Mouse (Mus musculus): ENCODE results near the gene Tmem185b. TPM values are rescaled to one million over a fixed set of nuclear protein-coding genes. Genes with fewer than 3 reads are reported as not detected.

Gene Tmem185b
- polyA plus RNA-seq (2012; rRNA removed), result 15.6 and 21.2 TPM in 2 replicates

DNA sequence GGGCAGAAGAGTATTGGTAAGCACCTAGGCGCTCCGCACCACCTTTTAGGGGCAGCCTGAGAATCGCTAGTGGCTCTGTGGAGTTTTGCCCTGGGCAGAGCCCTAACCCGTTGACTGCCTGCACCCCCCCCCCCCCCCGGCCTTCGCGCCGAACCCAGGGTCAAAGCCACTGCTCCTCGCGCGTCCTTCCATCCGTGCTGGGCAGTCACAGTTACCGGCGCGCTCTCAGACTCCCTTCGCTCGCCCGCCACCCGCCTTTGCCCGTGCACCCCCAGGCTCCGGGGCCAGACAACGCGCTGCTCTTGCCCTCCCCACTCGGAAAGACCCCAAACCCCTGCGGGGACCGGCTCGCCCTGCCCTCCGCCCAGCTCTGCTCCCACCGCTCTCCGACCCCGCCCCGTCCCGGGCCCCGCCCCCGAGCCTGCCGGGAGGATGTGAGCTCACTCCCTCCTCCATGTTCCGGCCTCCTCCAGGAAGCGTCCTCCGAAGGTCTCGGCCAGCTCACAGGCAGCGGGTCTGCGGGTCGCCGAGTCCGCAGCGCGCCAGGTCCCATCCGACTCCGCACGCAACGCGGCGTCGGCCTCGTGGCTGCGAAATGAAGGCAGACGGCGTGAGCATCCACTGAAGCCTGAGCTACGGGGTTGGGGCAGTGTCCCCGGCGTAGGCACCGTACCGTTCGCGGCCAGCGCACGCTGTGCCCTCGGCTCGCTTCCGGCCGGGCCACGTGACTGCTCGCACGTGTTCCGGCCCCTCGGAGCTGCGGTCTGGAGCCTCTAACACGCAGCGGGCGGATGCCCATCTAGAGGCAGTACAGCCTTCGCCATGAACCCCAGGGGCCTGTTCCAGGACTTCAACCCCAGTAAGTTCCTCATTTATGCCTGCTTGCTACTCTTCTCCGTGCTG, at the start of gene Tmem185b:
Gene Tmem185b (plus strand): TSS at position 472 of the 903 bp plus-strand sequence.
- peak; percentile 62; the same call in 1 of the 2 replicates for TF ChIP-seq POLR2A (IDR thresholded peaks at IDR 0.05; ENCODE audit: borderline replicate concordance, extremely low read depth, insufficient read depth, insufficient read length, poor library complexity, severe bottlenecking)
- no peak for TF ChIP-seq CTCF (IDR thresholded peaks at IDR 0.05; ENCODE audit: borderline replicate concordance, extremely low read depth, insufficient read depth, insufficient read length)
- DNase-seq (ENCODE audit: low read depth), result peak; percentile 94

DNA sequence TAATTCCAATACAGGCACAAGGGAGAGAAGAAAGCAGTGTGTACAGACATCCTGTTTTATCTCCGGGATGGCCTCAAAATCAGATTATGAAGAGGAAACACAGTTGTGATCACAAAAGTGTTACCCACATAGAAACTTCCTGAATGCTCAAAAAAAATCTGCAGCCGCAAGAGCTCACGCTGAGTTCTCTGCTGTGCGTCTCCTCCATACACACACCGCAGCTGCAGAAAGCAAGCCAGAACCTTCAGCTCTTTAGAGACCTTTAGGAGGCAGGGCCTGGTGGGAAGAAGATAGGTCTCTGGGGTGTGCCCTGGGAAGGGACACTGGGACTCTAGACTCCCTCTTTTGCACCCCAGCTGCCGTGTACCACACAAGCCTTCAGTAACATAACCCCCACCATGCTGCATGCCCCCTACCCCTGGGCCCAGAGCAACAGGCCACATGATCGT, 49.0 kb upstream of the Tmem185b start:
- DNase-seq (ENCODE audit: low read depth), result no peak
- TF ChIP-seq CTCF (IDR thresholded peaks at IDR 0.05; ENCODE audit: borderline replicate concordance, extremely low read depth, insufficient read depth, insufficient read length), result no peak
- no peak for TF ChIP-seq POLR2A (IDR thresholded peaks at IDR 0.05; ENCODE audit: borderline replicate concordance, extremely low read depth, insufficient read depth, insufficient read length, poor library complexity, severe bottlenecking)

DNA sequence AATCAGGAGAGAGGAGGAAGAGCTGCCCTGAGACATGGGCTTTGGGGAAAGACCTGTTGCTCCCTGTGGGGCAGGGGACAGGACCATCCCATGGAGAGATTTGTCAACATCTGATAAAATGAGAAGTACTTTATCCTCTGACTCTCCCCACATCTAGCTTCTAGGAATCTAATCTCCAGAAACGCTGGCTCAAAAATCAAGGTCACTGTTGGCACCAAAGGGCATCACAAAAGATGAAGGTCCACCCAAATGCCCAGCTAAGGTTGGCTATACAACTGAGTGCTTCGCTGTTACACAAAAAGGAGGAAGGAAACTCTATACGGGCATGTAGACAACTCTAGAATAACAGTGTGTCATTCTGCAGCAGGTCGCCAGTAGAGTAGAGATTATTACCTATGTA, 46.3 kb upstream of the Tmem185b start:
- TF ChIP-seq CTCF (IDR thresholded peaks at IDR 0.05; ENCODE audit: borderline replicate concordance, extremely low read depth, insufficient read depth, insufficient read length), result no peak
- DNase-seq (ENCODE audit: low read depth), result no peak

DNA sequence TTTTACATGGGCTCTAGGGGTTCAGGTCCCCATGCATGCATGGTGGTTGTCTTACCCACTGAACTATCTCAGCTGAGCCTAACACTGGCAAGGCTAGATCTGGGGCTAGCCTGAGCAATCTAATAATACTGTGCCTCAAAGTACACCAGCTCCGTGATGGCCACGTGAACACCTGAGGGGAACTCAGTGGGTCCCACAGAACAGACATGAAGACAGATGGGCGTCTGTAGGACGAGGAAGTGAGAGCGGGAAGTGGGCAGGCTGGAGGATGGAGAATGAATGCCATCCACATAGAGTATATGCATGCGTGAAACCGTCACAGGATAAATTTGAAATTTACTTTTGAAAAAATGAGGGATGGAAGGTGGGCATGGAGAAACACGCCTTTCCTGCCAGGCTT, 45.3 kb upstream of the Tmem185b start:
- DNase-seq (ENCODE audit: low read depth), result no peak
- TF ChIP-seq POLR2A (IDR thresholded peaks at IDR 0.05; ENCODE audit: borderline replicate concordance, extremely low read depth, insufficient read depth, insufficient read length, poor library complexity, severe bottlenecking) (no peak), CTCF (IDR thresholded peaks at IDR 0.05; ENCODE audit: borderline replicate concordance, extremely low read depth, insufficient read depth, insufficient read length) (no peak)

DNA sequence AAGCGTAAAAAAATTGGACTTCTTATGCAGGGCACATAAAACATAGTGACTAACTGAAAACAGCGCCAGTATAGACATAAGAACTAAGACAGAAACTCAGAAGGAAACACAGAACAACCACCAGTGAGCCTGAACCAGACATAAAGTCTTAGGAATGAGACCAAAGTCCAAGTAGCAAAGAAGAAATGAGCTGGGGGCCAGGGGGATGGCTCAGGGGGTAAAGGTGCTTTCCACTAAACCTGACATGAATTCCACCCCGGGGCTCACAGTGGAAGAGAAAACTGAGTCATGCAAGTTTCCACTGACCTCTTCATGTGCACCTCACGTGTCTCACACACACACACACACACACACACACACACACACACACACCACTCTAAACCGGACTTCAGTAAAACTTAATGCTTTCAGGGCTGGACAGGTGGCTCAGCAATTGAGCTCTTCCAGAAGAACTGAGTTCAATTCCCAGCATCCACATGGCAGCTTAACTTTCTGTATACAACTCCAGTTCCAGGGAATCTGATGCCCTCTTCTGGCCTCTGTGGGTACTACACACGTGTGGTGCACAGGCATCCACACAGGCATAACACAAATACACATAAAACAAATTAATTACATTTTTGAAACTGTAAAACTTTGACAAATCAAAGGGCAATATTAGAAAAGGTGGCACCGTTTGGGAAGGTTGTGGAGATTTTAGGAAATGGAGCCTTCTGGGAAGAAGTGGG, 44.6 kb upstream of the Tmem185b start:
- TF ChIP-seq CTCF (IDR thresholded peaks at IDR 0.05; ENCODE audit: borderline replicate concordance, extremely low read depth, insufficient read depth, insufficient read length) (peak; percentile 29; the same call in 1 of the 2 replicates), POLR2A (IDR thresholded peaks at IDR 0.05; ENCODE audit: borderline replicate concordance, extremely low read depth, insufficient read depth, insufficient read length, poor library complexity, severe bottlenecking) (no peak)
- DNase-seq (ENCODE audit: low read depth), result no peak

DNA sequence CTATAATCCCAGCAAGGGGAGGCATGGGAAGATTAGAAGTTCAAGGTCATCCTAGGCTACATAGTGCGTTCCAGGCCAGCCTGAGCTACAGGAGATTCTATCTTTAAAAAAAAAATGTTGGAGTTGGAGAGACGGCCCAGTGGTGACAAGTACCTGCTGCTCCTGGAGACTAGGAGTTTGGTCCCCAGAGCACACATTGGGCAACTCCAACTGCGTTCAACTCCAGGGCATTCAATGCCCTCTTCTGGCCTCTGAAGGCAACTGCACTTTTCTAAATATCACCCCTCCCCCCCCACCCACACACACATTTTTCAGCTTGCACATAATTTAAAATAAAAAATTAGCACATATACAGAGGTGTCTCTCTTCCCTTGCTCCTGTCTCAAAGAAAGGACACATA, 43.1 kb upstream of the Tmem185b start:
- TF ChIP-seq CTCF (IDR thresholded peaks at IDR 0.05; ENCODE audit: borderline replicate concordance, extremely low read depth, insufficient read depth, insufficient read length), result peak; percentile 50; the same call in 1 of the 2 replicates
- no peak for TF ChIP-seq POLR2A (IDR thresholded peaks at IDR 0.05; ENCODE audit: borderline replicate concordance, extremely low read depth, insufficient read depth, insufficient read length, poor library complexity, severe bottlenecking)
- DNase-seq (ENCODE audit: low read depth), result no peak

DNA sequence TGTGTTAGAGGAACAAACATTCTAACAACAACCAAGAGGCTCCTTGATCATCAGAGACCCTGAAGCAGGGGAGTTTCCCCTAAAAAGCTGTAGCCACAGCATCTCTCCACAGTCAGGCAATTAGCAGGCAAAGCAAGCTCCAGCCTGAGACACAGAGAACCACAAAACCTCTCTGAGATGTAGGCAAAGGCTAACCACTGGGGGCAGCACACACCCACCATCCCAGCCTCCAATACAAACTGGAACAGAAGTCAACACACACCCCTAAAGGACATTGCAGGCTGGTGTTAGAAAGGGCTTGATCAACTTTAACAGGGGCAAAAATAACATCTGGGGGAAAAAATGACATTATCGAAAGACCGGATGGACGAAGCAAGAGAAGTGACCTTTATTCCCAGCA, 41.5 kb upstream of the Tmem185b start:
- TF ChIP-seq CTCF (IDR thresholded peaks at IDR 0.05; ENCODE audit: borderline replicate concordance, extremely low read depth, insufficient read depth, insufficient read length) (peak; percentile 69; the same call in 1 of the 2 replicates), POLR2A (IDR thresholded peaks at IDR 0.05; ENCODE audit: borderline replicate concordance, extremely low read depth, insufficient read depth, insufficient read length, poor library complexity, severe bottlenecking) (no peak)
- peak; percentile 53 for DNase-seq (ENCODE audit: low read depth)

DNA sequence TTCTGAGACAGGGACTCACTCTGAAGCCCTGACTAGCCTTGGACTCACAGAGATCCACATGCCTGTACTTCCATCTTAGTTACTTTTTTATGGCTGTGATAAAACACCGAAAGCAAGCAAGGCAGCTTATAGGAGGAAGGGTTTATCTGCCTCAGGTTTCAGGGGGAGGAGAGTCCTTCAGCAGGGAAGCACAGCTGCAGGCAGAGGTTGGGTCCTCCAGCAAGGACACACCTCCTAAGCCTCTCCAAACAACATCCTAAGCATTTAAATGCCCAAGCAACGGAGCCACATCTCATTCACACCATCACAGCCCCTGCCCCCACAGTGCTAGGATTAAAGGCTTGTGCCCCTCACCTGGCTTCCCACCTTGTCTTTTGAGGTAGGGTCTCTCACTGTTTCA, 40.1 kb upstream of the Tmem185b start:
- no peak for TF ChIP-seq POLR2A (IDR thresholded peaks at IDR 0.05; ENCODE audit: borderline replicate concordance, extremely low read depth, insufficient read depth, insufficient read length, poor library complexity, severe bottlenecking)
- no peak for TF ChIP-seq CTCF (IDR thresholded peaks at IDR 0.05; ENCODE audit: borderline replicate concordance, extremely low read depth, insufficient read depth, insufficient read length)
- DNase-seq (ENCODE audit: low read depth), result no peak

DNA sequence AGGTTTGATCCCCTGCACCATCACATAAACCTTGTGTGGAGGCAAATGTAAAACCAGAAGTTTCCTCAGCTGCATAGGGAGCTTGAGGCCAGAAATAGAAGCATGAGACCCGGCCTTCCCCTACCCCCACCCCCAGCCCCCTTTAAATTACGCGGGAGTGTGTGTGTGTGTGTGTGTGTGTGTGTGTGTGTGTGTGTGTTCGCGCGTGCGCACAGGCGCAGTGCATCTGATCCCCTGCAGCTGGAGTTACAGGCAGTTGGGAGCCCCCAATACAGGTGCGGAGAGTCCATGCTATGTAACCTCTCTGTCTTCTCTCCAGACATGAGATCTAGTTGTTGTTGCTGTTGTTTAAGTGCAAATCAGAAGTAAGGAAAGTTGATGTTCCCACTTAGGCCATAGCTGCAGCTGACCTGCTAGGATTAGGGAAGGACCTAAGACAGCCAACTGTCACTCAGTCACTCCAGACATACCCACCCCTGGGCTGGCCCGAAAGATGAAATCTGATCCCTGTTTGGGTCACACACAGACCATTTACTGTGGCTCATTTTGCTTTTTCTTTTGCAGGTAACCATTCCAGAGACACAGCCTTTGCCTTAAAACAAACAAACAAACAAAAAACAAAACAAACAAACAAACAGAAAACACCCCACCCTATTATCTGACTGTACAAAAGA, 37.9 kb upstream of the Tmem185b start:
- TF ChIP-seq POLR2A (IDR thresholded peaks at IDR 0.05; ENCODE audit: borderline replicate concordance, extremely low read depth, insufficient read depth, insufficient read length, poor library complexity, severe bottlenecking) (no peak), CTCF (IDR thresholded peaks at IDR 0.05; ENCODE audit: borderline replicate concordance, extremely low read depth, insufficient read depth, insufficient read length) (no peak)
- DNase-seq (ENCODE audit: low read depth), result no peak

DNA sequence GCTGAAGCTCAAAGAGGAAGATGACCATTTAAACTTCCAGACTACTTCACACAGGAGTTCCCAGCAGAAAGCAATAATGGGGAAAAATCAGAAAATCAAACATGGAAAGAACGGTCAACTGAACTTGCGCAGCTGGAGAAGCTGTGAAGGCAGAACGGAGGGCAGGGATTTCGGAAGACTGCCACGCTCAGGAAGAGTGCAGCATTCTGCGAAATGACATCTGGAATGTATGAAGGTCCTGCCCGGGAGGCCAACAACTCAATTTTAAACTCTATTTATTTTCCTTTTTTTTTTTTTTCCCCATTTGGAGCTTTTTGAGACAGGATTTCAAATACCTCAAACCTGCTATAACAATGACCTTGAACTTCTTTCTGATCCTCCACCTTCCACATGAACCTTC, 35.2 kb upstream of the Tmem185b start:
- TF ChIP-seq CTCF (IDR thresholded peaks at IDR 0.05; ENCODE audit: borderline replicate concordance, extremely low read depth, insufficient read depth, insufficient read length) (no peak), POLR2A (IDR thresholded peaks at IDR 0.05; ENCODE audit: borderline replicate concordance, extremely low read depth, insufficient read depth, insufficient read length, poor library complexity, severe bottlenecking) (no peak)
- no peak for DNase-seq (ENCODE audit: low read depth)

DNA sequence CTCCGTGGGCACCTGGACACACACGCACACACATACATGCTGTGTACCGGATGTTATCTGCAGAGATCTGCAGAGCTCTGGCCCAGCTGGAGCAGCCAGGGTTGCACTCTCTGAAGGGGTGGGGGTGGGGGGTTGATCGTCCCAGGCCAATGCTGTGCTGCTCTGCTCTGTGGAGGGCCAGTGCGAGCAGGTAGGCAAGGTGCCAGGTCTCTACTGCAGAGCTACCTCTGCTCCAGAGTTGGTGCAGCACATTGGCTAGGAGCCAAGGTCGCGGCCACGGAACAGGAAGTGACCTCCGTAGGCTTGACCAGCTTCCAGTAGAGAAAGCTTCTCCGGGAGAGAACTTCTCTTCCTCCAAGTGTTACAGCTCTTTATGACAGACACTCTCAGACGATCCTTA, 33.9 kb upstream of the Tmem185b start:
- TF ChIP-seq POLR2A (IDR thresholded peaks at IDR 0.05; ENCODE audit: borderline replicate concordance, extremely low read depth, insufficient read depth, insufficient read length, poor library complexity, severe bottlenecking) (no peak), CTCF (IDR thresholded peaks at IDR 0.05; ENCODE audit: borderline replicate concordance, extremely low read depth, insufficient read depth, insufficient read length) (no peak)
- DNase-seq (ENCODE audit: low read depth), result no peak

Measured in brain, embryonic 14.5 days (tissue).